Mouse (Mus musculus): ENCODE results near the gene Gm43951.

Gene Gm43951

GRCm38 (mm10) chr11:72206341-72207203 lies at the start of gene Gm43951:
Gene Gm43951, minus strand, starts transcription at chr11:72206840.
- DNase-seq (ENCODE audit: low read depth, low spot score): peak; percentile 58

GRCm38 (mm10) chr11:72256441-72256840 lies 49.8 kb upstream of the Gm43951 start:
- DNase-seq (ENCODE audit: low read depth, low spot score): no peak

GRCm38 (mm10) chr11:72255629-72256028 lies 49.0 kb upstream of the Gm43951 start:
- no peak for DNase-seq (ENCODE audit: low read depth, low spot score)

GRCm38 (mm10) chr11:72245196-72245753 lies 38.6 kb upstream of the Gm43951 start:
- DNase-seq (ENCODE audit: low read depth, low spot score): peak; percentile 97

- no peak for DNase-seq (ENCODE audit: low read depth, low spot score)
Measured at GRCm38 (mm10) chr11:72240062-72240860, 33.6 kb upstream of the Gm43951 start.

- no peak for DNase-seq (ENCODE audit: low read depth, low spot score)
Measured at GRCm38 (mm10) chr11:72234013-72234412, 27.4 kb upstream of the Gm43951 start.

- no peak for DNase-seq (ENCODE audit: low read depth, low spot score)
Measured at GRCm38 (mm10) chr11:72232991-72233390, 26.4 kb upstream of the Gm43951 start.

GRCm38 (mm10) chr11:72232068-72232467 lies 25.4 kb upstream of the Gm43951 start:
- DNase-seq (ENCODE audit: low read depth, low spot score): no peak

- DNase-seq (ENCODE audit: low read depth, low spot score): no peak
Measured at GRCm38 (mm10) chr11:72228513-72228912, 21.9 kb upstream of the Gm43951 start.

- no peak for DNase-seq (ENCODE audit: low read depth, low spot score)
Measured at GRCm38 (mm10) chr11:72226901-72227300, 20.3 kb upstream of the Gm43951 start.

GRCm38 (mm10) chr11:72226020-72226791 lies 19.6 kb upstream of the Gm43951 start:
- no peak for DNase-seq (ENCODE audit: low read depth, low spot score)

GRCm38 (mm10) chr11:72224865-72225264 lies 18.2 kb upstream of the Gm43951 start:
- peak; percentile 78 for DNase-seq (ENCODE audit: low read depth, low spot score)

- no peak for DNase-seq (ENCODE audit: low read depth, low spot score)
Measured at GRCm38 (mm10) chr11:72223414-72223813, 16.8 kb upstream of the Gm43951 start.

GRCm38 (mm10) chr11:72221278-72221677 lies 14.6 kb upstream of the Gm43951 start:
- peak; percentile 84 for DNase-seq (ENCODE audit: low read depth, low spot score)

- no peak for DNase-seq (ENCODE audit: low read depth, low spot score)
Measured at GRCm38 (mm10) chr11:72217116-72217515, 10.5 kb upstream of the Gm43951 start.

- DNase-seq (ENCODE audit: low read depth, low spot score): peak; percentile 62
Measured at GRCm38 (mm10) chr11:72215410-72215797, 8.8 kb upstream of the Gm43951 start, which contains the start of gene Med31. Gene Med31, minus strand, starts transcription at chr11:72215592.

GRCm38 (mm10) chr11:72214591-72215409 lies 8.2 kb upstream of the Gm43951 start:
- peak; percentile 96 for DNase-seq (ENCODE audit: low read depth, low spot score)

GRCm38 (mm10) chr11:72207834-72208377 lies 1.3 kb upstream of the Gm43951 start:
- peak; percentile 21 for DNase-seq (ENCODE audit: low read depth, low spot score)

GRCm38 (mm10) chr11:72207204-72207833 lies 679 bp upstream of the Gm43951 start, which contains the start of the genes 4933427D14Rik and Txndc17:
Gene 4933427D14Rik, minus strand, starts transcription at chr11:72207459.
Gene Txndc17, plus strand, starts transcription at chr11:72207547.
- DNase-seq (ENCODE audit: low read depth, low spot score): peak; percentile 83

- no peak for DNase-seq (ENCODE audit: low read depth, low spot score)
Measured at GRCm38 (mm10) chr11:72205256-72205655, 1.4 kb downstream of the Gm43951 start.

Data from 3T3-L1 (cell line).